Mouse (Mus musculus): Measurements from ENCODE around the gene Smndc1.

Gene Smndc1

DNA sequence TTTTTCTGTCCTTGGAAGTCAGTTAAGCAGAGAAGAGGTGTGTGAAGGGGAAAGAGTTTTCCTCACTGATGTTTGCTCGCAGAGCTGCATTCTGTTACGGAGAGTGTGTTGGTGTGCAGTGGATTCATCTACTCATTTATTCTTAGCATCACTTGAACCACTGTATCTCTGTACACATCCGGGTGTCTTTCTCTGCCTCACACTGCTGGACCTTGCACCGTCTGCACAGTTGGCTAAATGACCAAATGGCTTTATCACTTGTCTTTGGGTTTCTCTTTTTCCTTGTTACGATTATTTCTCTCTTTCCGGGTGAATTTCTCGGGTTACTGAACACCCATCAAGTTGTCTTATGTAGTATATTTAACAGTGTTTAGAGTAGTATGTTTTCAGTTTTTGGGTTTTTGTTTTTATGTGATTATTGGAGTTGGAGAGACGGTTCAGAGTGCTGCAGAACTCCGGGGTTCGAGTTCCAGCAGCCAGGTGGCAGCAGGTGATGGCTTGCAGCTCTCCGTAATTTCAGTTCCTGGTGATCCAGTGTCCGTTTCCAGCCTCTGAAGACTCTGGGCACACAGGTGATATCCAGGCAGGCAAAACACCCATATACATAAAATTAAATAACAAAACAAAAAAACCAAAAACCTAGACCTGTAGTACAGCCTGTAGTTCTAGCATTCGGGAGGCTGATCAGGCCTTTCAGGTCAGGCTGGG is 47.0 kb downstream of the Smndc1 start:
- no peak for DNase-seq (ENCODE audit: low spot score in 2 of 2)

DNA sequence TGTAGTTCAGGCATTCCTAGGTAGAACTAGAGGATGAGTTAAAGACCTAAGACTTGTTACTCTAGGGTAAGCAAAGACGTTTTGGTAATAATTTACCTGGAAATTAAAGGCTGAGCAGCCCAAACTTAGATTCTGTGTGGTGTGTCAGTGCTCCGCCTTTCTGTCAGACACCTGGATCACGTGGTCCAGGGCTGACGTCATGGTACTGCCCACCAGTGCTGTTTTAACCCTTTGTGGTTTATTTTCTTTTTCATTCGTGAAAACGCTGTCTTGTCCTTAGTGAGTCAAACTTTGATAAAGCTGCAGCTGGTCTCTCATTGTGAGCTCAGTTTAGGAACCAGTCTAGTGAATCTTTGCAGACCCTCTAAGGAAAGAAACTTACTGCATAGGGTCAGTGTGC is 50.0 kb downstream of the Smndc1 start:
- no peak for DNase-seq (ENCODE audit: low spot score in 2 of 2)

- no peak for DNase-seq (ENCODE audit: low spot score in 2 of 2)
Observed at GRCm38 (mm10) chr19:53335241-53335640, 55.1 kb downstream of the Smndc1 start.

GRCm38 (mm10) chr19:53333730-53334129 is 56.6 kb downstream of the Smndc1 start:
- no peak for DNase-seq (ENCODE audit: low spot score in 2 of 2)

- DNase-seq (ENCODE audit: low spot score in 2 of 2): no peak
Observed at GRCm38 (mm10) chr19:53331882-53332500, 58.4 kb downstream of the Smndc1 start.

DNA sequence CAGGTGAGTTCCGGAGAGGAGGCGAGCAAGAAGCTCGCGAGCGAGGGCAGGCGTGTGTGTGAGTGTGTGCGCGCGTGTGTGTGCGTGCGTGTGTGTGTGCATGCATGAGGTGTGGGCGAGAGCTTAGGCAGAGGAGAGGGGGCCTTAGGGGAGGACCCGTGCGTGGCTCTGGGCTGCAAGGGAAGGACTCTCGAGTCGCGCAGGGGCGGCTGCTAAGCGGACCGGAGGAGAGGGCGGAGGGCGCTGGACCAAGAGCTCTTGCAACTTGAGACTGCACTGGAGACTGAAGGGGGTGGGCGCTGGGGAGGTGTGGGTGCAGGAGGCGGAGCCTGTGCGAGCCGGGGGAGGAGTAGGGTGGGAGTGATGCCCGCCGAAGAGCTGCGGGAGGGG is 60.4 kb downstream of the Smndc1 start:
- DNase-seq (ENCODE audit: low spot score in 2 of 2): peak; percentile 73 to 74

All from thymus, postnatal 10 days (tissue).